Comparison of ENCODE assay signal across 16 mouse cellular contexts in genomic region chr5:14028341-14028740, GRCm38 (mm10). TPM values are rescaled to one million over a fixed set of nuclear protein-coding genes. Genes with fewer than 3 reads are reported as not detected.
"Had no signal": no experiment of that assay in that cellular context is flagged by ENCODE, and none has a peak within 500 bp of the region (broad histone marks: within the 10 kb centered on the region; RNA-seq: fewer than 3 reads in every experiment).

No protein-coding gene starts in this region.

- H3K36me3 ChIP-seq: intestine, embryonic 15.5 days; limb, embryonic 12.5 days; liver, embryonic 13.5 days; midbrain, embryonic 10.5 days; neural tube, embryonic 13.5 days had no signal

- DNase-seq: kidney, adult 18-20 months; kidney, postnatal 10 days; kidney, postnatal 4 days; liver; liver, embryonic 13.5 days; liver, postnatal 0 days; midbrain, embryonic 14.5 days; right cerebral cortex, adult 18-20 months; right cerebral cortex, postnatal 25 days; thymus, postnatal 36 days had no signal

- H3K9me3 ChIP-seq: intestine, embryonic 15.5 days; limb, embryonic 12.5 days; liver, embryonic 13.5 days; midbrain, embryonic 10.5 days; neural tube, embryonic 13.5 days had no signal

- H3K4me3 ChIP-seq: intestine, embryonic 15.5 days; left cerebral cortex, adult 2 months; limb, embryonic 12.5 days; liver, embryonic 13.5 days; midbrain, embryonic 10.5 days; neural tube, embryonic 13.5 days had no signal

- H3K9ac ChIP-seq: intestine, embryonic 15.5 days; limb, embryonic 12.5 days; liver, embryonic 13.5 days; liver, postnatal 0 days; neural tube, embryonic 13.5 days had no signal

- ATAC-seq: intestine, embryonic 15.5 days; liver, postnatal 0 days had no signal

- H3K27me3 ChIP-seq: intestine, embryonic 15.5 days had no signal

- H3K4me2 ChIP-seq: intestine, embryonic 15.5 days; limb, embryonic 12.5 days; liver, embryonic 13.5 days; neural tube, embryonic 13.5 days had no signal

- H3K27ac ChIP-seq: intestine, embryonic 15.5 days; left cerebral cortex, adult 2 months; limb, embryonic 12.5 days; liver, embryonic 13.5 days; midbrain, embryonic 10.5 days; neural tube, embryonic 13.5 days had no signal

RNA-seq across cellular contexts. Expression of gene Sema3e, which starts 3.3 kb away (rescaled TPM):
- total RNA-seq: megakaryocyte, adult 5-6 weeks had no signal
